Mouse (Mus musculus) skeletal muscle tissue, adult 2 months (tissue): ENCODE data around the gene Dusp12.

Source experiments
- DNase-seq: peaks from one replicate; pipeline ENCODE4 v3.0.0-alpha.2; 2012; ENCODE audit warnings: low read depth, low spot score

Dusp12 gene

DNA sequence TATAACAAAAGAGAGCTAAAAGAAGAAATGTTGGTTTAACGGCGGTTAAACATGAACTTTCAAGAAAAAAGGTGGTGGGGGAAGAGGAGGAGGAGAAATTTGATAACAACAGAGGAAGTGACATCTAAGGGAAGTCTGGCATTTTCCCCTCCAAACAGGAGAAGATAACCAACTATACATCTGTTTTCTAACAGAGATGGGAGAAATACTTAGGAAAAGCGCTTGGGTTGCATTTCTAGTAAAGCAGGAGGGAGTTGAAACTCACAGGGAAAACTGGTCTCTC lies 23.0 kb downstream of the Dusp12 start:
- no peak for DNase-seq

- no peak for DNase-seq
Measured at GRCm38 (mm10) chr1:170861671-170862434, 23.5 kb downstream of the Dusp12 start.

DNA sequence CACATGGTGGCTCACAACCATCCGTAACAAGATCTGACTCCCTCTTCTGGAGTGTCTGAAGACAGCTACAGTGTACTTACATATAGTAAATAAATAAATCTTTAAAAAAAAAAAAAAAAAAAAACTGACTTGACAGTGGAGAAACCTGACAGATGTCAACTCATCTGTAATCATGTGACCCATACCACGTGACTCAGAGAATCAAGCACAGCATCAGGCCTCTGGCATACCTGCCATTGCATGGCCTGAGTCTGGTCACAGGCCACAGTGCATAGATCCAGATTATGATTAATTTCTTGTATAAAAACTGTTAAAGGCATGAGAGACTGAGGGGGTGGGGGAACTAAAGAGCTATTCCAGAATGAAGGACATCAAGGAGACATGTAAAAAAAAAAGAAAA lies 26.5 kb downstream of the Dusp12 start:
- no peak for DNase-seq

DNA sequence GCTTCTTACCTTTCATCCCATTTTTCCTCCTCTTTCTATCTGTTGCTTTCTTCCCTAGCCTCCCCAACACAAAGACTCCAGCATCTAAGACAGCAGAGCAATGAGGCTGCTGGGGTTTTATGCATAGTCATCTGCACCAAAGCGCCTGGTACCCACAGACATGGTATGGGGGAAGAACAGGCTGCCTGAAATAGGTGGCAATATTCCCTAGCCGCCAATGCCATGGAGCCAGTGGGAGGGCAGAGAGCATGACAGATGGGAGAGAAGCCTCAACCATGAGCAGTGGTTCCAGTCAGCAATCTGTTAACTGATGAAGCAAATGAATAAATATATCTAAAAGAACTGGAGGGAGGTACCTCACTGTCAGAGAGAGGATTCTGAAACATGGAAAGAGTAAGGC lies 28.0 kb downstream of the Dusp12 start:
- DNase-seq = no peak

- DNase-seq = no peak
Measured at GRCm38 (mm10) chr1:170855056-170855760, 30.1 kb downstream of the Dusp12 start.

- peak; percentile 16 for DNase-seq
Measured at GRCm38 (mm10) chr1:170853604-170854003, 31.7 kb downstream of the Dusp12 start.

GRCm38 (mm10) chr1:170850637-170851624 lies 34.4 kb downstream of the Dusp12 start:
- DNase-seq = no peak

DNA sequence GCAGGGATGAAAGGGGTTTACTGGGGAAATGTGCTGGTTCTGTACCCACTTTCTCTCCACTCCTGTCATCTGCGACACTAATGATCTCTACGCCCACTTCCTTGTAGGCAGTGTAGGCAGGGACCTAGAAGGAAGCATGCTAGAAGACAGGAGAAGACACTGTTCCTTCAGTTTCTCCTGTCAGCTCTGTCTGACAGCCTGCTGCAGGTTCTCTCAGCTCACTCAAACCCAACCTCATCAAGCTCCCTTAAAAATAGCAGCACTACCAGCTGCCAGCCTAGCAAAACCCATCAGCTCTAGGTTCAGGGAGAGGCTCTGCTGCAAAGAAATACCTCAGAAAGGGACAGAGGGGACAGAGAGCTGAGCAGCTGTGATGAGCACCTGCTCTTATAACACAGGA lies 35.3 kb downstream of the Dusp12 start:
- no peak for DNase-seq

DNA sequence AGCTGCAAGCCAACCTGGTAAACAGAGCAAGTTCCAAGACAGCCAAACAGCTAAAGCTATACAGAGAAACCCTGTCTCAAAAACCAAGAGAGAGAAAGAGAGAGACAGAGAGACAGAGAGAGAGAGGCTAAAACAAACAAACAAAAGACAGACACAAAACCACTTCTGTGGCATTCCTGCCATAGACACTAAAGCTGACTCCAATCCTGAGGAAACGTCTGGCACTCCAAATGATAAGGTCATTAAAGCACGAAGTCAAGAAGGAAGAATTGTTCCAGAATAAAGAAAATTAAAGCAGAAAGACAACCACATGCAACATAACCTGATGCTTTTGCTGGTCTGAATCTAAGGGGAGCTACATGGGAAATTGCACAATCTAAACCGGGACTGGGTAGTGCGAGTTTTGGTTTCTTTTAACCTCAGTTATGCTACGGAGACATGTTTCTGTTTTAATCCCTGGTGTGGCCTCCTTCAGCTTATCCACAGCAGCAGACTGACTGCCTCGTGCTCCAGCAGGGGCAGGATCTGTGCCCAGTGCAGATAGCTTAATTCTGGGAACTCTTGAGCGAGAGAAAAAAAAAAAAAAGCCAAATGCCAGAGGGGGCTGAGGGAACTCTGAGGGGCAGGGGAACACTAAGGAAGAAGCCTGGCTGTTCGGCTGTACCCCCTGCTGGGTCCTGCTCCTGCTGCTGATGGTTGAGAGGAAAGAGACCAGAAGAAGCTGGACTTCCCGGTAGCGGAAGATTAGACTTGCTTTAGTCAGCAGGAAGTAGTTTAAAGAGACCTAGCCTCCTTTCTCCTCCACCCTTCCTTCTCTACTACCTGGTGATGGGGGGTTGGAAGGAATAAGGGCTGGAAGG lies 39.7 kb downstream of the Dusp12 start:
- no peak for DNase-seq

DNA sequence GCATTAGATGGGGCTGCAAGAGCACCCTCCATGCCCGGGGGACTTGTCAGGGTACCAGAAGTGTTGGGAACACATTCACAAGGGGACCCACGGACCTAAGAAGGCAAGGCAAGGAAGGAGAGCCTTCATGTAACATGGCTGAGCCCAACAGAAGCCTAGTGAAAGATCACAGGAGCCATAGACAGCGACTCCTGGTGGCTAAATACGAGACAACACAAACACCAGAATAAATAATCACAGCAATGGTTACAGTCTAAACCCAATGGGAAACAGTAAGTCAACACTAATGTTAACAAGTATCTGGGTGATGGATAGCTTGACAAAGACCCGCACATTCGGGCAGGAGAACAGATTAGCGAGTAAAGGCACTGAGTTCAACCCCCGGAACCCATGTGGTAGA lies 41.0 kb downstream of the Dusp12 start:
- no peak for DNase-seq

DNA sequence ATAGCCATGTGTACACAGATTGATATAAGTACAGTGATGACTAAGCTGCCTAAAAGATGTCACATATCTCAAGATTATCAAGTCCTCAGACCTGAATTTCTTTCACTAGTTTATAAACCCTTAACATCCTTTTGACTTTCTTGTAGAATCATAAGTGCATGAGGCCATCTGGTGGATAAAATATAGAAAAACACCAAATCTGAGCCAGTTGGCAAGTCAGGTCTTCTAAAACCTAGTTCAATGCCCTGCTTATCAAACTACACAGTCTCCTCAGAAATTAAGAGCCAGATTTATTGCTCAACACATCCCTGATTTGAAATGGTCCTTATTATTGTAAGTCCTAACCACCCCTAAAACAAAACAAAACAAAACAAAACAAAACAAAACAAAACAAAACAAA lies 45.7 kb downstream of the Dusp12 start:
- peak; percentile 18 for DNase-seq

- no peak for DNase-seq
Measured at GRCm38 (mm10) chr1:170834756-170835155, 50.6 kb downstream of the Dusp12 start.

DNA sequence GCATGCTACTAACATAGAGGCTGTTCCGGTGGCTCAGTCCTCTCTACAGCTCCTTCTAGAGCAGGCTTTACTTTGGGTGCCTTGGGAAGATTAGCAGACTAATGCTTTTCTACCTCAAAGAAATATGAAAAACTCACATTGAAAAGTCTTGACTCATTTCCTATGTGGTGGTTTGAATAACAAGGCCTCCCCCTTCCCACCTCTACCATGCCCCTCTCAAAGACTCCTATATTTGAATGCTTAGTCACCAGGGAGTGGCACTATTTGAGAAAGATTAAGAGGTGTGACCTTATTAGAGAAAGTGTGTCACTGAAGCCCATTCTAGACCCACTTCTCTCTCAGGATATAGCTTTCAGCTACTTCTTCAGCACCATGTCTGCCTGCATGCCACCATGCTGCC lies 55.6 kb downstream of the Dusp12 start:
- no peak for DNase-seq

DNA sequence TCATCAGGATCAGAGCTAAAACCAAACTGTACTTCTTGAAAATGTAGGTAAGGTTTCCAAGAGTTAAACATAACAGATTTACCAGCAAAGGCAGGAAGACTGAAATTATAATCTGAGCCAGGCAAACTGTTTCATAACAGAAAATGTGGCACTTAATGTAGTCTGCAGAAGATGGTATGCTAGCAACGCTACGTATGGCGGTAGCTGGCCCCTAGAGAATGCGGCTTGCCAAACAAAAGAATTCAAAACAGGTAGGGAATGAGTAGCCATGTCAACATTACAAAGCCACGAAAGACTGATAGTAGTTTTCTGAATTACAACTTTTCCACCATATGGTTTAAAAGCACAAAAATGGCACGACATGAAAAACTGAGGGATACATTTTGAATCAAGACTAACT lies 56.0 kb downstream of the Dusp12 start:
- DNase-seq = no peak
